Mouse (Mus musculus): ENCODE measurements around the gene Ets2.

Gene Ets2

GRCm38 (mm10) chr16:95701802-95702561 lies at the start of gene Ets2:
Gene Ets2, plus strand, starts transcription at chr16:95702075.
- peak; percentile 92 for DNase-seq (ENCODE audit: low spot score)

GRCm38 (mm10) chr16:95654204-95654611 lies 47.7 kb upstream of the Ets2 start:
- DNase-seq (ENCODE audit: low spot score): peak; percentile 18

- no peak for DNase-seq (ENCODE audit: low spot score)
These were observed 45.3 kb upstream of the Ets2 start for GRCm38 (mm10) chr16:95656535-95656934.

- no peak for DNase-seq (ENCODE audit: low spot score)
These were observed 44.7 kb upstream of the Ets2 start for GRCm38 (mm10) chr16:95657187-95657586.

GRCm38 (mm10) chr16:95657756-95658155 lies 44.1 kb upstream of the Ets2 start:
- no peak for DNase-seq (ENCODE audit: low spot score)

GRCm38 (mm10) chr16:95658836-95659430 lies 42.9 kb upstream of the Ets2 start:
- peak; percentile 23 for DNase-seq (ENCODE audit: low spot score)

GRCm38 (mm10) chr16:95659461-95659860 lies 42.4 kb upstream of the Ets2 start:
- no peak for DNase-seq (ENCODE audit: low spot score)

GRCm38 (mm10) chr16:95660909-95661308 lies 41.0 kb upstream of the Ets2 start:
- no peak for DNase-seq (ENCODE audit: low spot score)

GRCm38 (mm10) chr16:95665472-95666131 lies 36.3 kb upstream of the Ets2 start:
- DNase-seq (ENCODE audit: low spot score): no peak

- no peak for DNase-seq (ENCODE audit: low spot score)
These were observed 35.6 kb upstream of the Ets2 start for GRCm38 (mm10) chr16:95666288-95666687.

- no peak for DNase-seq (ENCODE audit: low spot score)
These were observed 34.3 kb upstream of the Ets2 start for GRCm38 (mm10) chr16:95667395-95668150.

- peak; percentile 23 for DNase-seq (ENCODE audit: low spot score)
These were observed 33.5 kb upstream of the Ets2 start for GRCm38 (mm10) chr16:95668151-95668993.

GRCm38 (mm10) chr16:95674452-95674921 lies 27.4 kb upstream of the Ets2 start:
- DNase-seq (ENCODE audit: low spot score): no peak

- no peak for DNase-seq (ENCODE audit: low spot score)
These were observed 26.7 kb upstream of the Ets2 start for GRCm38 (mm10) chr16:95675212-95675611.

- no peak for DNase-seq (ENCODE audit: low spot score)
These were observed 25.2 kb upstream of the Ets2 start for GRCm38 (mm10) chr16:95676668-95677067.

GRCm38 (mm10) chr16:95682431-95682892 lies 19.4 kb upstream of the Ets2 start:
- DNase-seq (ENCODE audit: low spot score): no peak

- no peak for DNase-seq (ENCODE audit: low spot score)
These were observed 16.1 kb upstream of the Ets2 start for GRCm38 (mm10) chr16:95685807-95686206.

- DNase-seq (ENCODE audit: low spot score): no peak
These were observed 15.6 kb upstream of the Ets2 start for GRCm38 (mm10) chr16:95686246-95686645.

- DNase-seq (ENCODE audit: low spot score): no peak
These were observed 15.0 kb upstream of the Ets2 start for GRCm38 (mm10) chr16:95686901-95687300.

- no peak for DNase-seq (ENCODE audit: low spot score)
These were observed 13.9 kb upstream of the Ets2 start for GRCm38 (mm10) chr16:95688010-95688409.

- peak; percentile 39 for DNase-seq (ENCODE audit: low spot score)
These were observed 5.3 kb upstream of the Ets2 start for GRCm38 (mm10) chr16:95696599-95696998.
